Mouse (Mus musculus) brain, embryonic 14.5 days (tissue): ENCODE data around the gene Camk2b.

Source experiments
- CTCF ChIP-seq: fragments of 200-500 bp; IDR thresholded peaks from 2 replicates; pipeline ENCODE4 v1.5.1; 2012; ENCODE audit warnings: inconsistent platforms, mild to moderate bottlenecking, moderate library complexity, borderline replicate concordance; ENCODE audit not compliant: insufficient read depth, insufficient read length; ENCODE audit errors: extremely low read depth
- POLR2A ChIP-seq: fragments of 200-500 bp; IDR thresholded peaks from 2 replicates; pipeline ENCODE4 v1.6.1; 2012; ENCODE audit warnings: mild to moderate bottlenecking, inconsistent platforms, borderline replicate concordance; ENCODE audit not compliant: poor library complexity, insufficient read depth, insufficient read length, severe bottlenecking; ENCODE audit errors: extremely low read depth

- TF ChIP-seq CTCF (no peak), POLR2A (no peak)
These were observed 526 bp downstream of the Camk2b start for GRCm38 (mm10) chr11:6065551-6066121.
